Mouse (Mus musculus): ENCODE results near the gene Pla2g4e.

DNA sequence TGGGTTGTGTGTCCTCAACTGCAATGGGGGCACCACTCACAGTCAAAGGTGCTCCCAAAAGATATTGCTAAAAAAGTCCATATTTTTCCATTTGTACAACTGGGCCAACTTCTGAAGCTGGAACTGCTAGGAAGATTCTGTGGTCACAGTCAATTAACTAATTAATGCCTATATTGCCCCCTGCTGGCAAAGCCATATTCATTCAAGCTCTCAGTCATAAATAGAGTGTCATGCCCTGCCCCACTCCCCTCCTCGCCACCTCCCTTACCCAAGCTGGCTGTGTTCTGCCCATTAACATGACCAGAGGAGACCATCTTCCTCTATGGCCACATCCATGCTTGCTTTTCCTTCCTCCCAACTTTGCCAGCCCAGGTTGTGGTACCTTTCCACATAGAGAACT is 74.4 kb downstream of the Pla2g4e start:
- TF ChIP-seq CTCF (IDR thresholded peaks at IDR 0.05; ENCODE audit: low read depth): peak; percentile 75
- TF ChIP-seq EP300 (optimal IDR thresholded peaks at IDR 0.05): no peak
